Mouse (Mus musculus) urinary bladder, postnatal 36 days (tissue): ENCODE results near the gene Tpmt.

Experiments
- DNase-seq, 2 experiments: peaks; one replicate each; pipeline ENCODE4 v3.0.0; 2022; ENCODE audit warnings: low spot score in 2 of 2, mixed read lengths in 1 of 2

Gene Tpmt

GRCm38 (mm10) chr13:47042024-47042633, 2.4 kb downstream of the Tpmt start:
- no peak for DNase-seq

GRCm38 (mm10) chr13:47040061-47040460, 4.5 kb downstream of the Tpmt start:
- DNase-seq, result no peak

- no peak for DNase-seq
Measured at GRCm38 (mm10) chr13:47037946-47038345, 6.6 kb downstream of the Tpmt start.

GRCm38 (mm10) chr13:47033602-47034001, 10.9 kb downstream of the Tpmt start:
- DNase-seq, result no peak

- DNase-seq, result no peak
Measured at GRCm38 (mm10) chr13:47030376-47031107, 14.0 kb downstream of the Tpmt start.

- no peak for DNase-seq
Measured at GRCm38 (mm10) chr13:47020798-47021197, 23.7 kb downstream of the Tpmt start.

- no peak for DNase-seq
Measured at GRCm38 (mm10) chr13:47019774-47020173, 24.8 kb downstream of the Tpmt start.

GRCm38 (mm10) chr13:47017259-47017658, 27.3 kb downstream of the Tpmt start:
- peak; percentile 56 for DNase-seq

GRCm38 (mm10) chr13:47015195-47015501, 29.4 kb downstream of the Tpmt start:
- DNase-seq, result no peak

- DNase-seq, result peak; percentile 71 to 74
Measured at GRCm38 (mm10) chr13:47014334-47015194, 30.0 kb downstream of the Tpmt start, which contains the start of gene Nhlrc1. TSS of gene Nhlrc1 (minus strand) at chr13:47014850.

GRCm38 (mm10) chr13:47013740-47014139, 30.8 kb downstream of the Tpmt start:
- no peak for DNase-seq

GRCm38 (mm10) chr13:47001590-47001989, 42.9 kb downstream of the Tpmt start:
- no peak for DNase-seq

GRCm38 (mm10) chr13:46999498-46999897, 45.0 kb downstream of the Tpmt start:
- no peak for DNase-seq

GRCm38 (mm10) chr13:46997355-46997754, 47.2 kb downstream of the Tpmt start:
- no peak for DNase-seq

- DNase-seq, result no peak
Measured at GRCm38 (mm10) chr13:46993274-46993551, 51.3 kb downstream of the Tpmt start.

- no peak for DNase-seq
Measured at GRCm38 (mm10) chr13:46992516-46993273, 51.8 kb downstream of the Tpmt start.

GRCm38 (mm10) chr13:46990376-46991011, 54.0 kb downstream of the Tpmt start:
- DNase-seq, result no peak

- no peak for DNase-seq
Measured at GRCm38 (mm10) chr13:46987941-46988340, 56.6 kb downstream of the Tpmt start.

GRCm38 (mm10) chr13:46986208-46986607, 58.3 kb downstream of the Tpmt start:
- no peak for DNase-seq

- no peak for DNase-seq
Measured at GRCm38 (mm10) chr13:46983878-46984277, 60.7 kb downstream of the Tpmt start.

- DNase-seq, result peak in 1 of 2 experiments; percentile 14
Measured at GRCm38 (mm10) chr13:46979836-46980490, 64.6 kb downstream of the Tpmt start.
